Mouse (Mus musculus) stomach, adult 2 months (tissue): ENCODE measurements around the gene Cfap299. TPM values are rescaled to one million over a fixed set of nuclear protein-coding genes. Genes with fewer than 3 reads are reported as not detected.

Experiments
- polyA plus RNA-seq: library from polyadenylated mRNA; depleted of rRNA; stranded (reverse); fragments of >200 nt; gene quantifications from 2 replicates; pipeline ENCODE4 v1.2.3, GENCODE M21; 2012; rRNA removed

The Cfap299 gene
- not detected in 2 replicates for polyA plus RNA-seq

GRCm38 (mm10) chr5:98328848-98329624, at the start of gene Cfap299:
Gene Cfap299, plus strand, starts transcription at chr5:98329304.

GRCm38 (mm10) chr5:98552395-98552794, 223.3 kb downstream of the Cfap299 start, which contains the start of gene Gm11111:
Gene Gm11111, plus strand, starts transcription at chr5:98552695.

Other genes with a start within 250 kb of the Cfap299 start
- gene Prdm8, start 162.1 kb upstream of the Cfap299 start, polyA plus RNA-seq, result 0.15 and 0.28 TPM in 2 replicates
- not detected in 2 replicates for gene Fgf5, start 75.1 kb upstream of the Cfap299 start, polyA plus RNA-seq
- not detected in 2 replicates for gene Gm11111, start 223.4 kb downstream of the Cfap299 start, polyA plus RNA-seq